Mouse (Mus musculus): ENCODE data around the gene Eya4. TPM values are rescaled to one million over a fixed set of nuclear protein-coding genes. Genes with fewer than 3 reads are reported as not detected.
A peak's percentile ranks its signal among the peaks of the same experiment; 100 is the strongest.

Gene Eya4
- polyA plus RNA-seq, 1 experiment from 2014 or later, result 7.8 TPM

DNA sequence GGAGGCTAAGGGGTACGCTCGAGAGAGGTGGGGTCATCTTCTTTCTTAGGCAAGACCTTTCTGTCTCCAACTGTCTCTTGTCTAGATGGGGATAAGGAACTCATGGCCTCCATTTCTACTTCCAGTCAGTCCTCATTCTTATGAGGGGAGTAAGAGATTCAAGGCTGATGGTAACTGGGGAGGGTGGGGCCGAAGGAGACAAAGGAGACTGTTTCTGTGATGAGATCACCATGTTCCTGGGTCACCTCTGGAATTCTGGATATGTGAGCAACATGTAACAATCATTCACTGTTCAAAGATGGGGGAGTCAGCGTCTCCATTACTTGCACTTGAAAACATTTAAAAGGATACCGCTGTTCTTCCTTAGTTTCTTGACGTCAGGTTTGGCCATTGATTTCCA lies 165.2 kb downstream of the Eya4 start:
- no peak for ATAC-seq (ENCODE audit: insufficient number of reproducible peaks, low FRiP score, low TSS enrichment, low read depth)
- no peak overlapping the region for H3K27ac ChIP-seq (replicated peaks)
- 84% methylated on average over 6 of the region's 6 CpGs for WGBS

DNA sequence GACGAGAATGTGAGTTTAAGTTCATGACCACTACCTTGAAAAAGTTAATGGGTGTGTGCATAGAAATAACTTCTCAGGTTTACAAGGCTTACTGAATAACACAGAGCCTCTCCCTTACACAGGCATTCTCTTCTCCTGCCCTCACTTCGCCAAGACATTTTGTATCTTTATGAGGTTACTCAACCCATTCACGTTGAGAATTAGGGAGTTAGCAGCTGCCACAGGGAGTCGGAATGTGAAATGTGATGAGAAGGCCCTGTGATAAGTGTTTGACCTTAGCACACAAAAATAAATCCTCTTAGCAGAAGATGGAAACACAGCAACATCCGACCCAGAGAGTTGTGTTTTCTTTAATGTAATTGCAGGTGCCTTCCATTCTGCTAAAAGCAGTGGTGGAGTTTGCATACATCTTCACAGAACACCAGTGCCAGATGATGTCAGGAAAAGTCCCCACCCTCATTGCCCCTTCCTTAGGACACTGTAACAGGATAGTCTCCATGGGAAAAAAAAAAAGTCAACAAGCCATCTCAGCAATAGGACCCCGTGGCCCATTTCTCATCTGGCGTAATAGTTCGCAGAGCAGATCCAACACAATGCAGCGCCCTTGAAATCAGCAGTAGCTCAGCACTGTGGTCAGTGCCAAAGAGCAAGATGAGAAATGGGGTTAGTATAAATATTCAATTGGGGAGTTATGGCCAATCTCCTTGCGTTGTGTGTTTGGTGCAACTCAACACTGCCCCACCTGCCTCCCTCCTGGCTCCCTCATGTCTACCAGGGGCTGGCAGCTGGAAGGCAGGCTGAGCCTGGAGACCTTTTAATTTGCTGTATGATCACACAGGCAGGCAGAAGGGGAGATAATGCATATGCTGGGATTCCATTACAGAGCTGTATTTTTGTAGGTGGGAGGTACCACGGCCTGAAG lies 168.8 kb downstream of the Eya4 start:
- WGBS, result 81% methylated on average over 11 of the region's 11 CpGs
- no peak overlapping the region for H3K4me3 ChIP-seq (replicated peaks)
- no peak overlapping the region for H3K27ac ChIP-seq (replicated peaks)
- H3K27me3 ChIP-seq, result no peaks in the 10 kb centered on the region
- no peaks in the 10 kb centered on the region for H3K36me3 ChIP-seq
- H3K4me2 ChIP-seq (replicated peaks), result no peak overlapping the region
- ATAC-seq (ENCODE audit: insufficient number of reproducible peaks, low FRiP score, low TSS enrichment, low read depth), result no peak
- H3K9ac ChIP-seq, result no peak overlapping the region
- H3K4me1 ChIP-seq, result peaks cover 8% of the 10 kb centered on the region
- no peaks in the 10 kb centered on the region for H3K9me3 ChIP-seq (replicated peaks)

More for the DNA sequence above, 165.2 kb downstream of the Eya4 start:
- no peak overlapping the region for H3K9ac ChIP-seq
- no peaks in the 10 kb centered on the region for H3K27me3 ChIP-seq
- no peaks in the 10 kb centered on the region for H3K9me3 ChIP-seq (replicated peaks)
- H3K4me3 ChIP-seq (replicated peaks), result no peak overlapping the region
- no peaks in the 10 kb centered on the region for H3K4me1 ChIP-seq
- H3K4me2 ChIP-seq (replicated peaks), result no peak overlapping the region
- no peaks in the 10 kb centered on the region for H3K36me3 ChIP-seq

DNA sequence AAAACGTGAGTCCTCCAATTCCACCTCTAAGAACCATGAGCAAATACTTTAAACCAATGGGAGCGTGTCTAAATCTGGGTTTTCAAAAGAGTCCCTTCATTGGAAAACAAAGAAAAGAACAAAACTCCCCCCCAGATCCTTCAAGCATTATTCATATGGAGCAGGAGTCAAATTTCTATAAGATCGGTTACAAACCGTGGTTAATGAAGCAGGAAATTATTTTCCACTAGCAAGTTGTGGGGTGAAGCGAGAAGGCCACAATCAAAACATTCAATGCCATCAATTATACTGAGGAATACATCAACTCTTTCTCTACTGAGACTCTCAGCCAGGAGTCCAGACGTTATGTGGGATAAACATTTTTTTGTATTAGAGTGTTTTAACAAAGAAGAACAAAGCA lies 171.3 kb downstream of the Eya4 start:
- no peaks in the 10 kb centered on the region for H3K27me3 ChIP-seq
- no peak overlapping the region for H3K4me2 ChIP-seq (replicated peaks)
- no peak overlapping the region for H3K27ac ChIP-seq (replicated peaks)
- WGBS, result 36% methylated on average over 6 of the region's 6 CpGs
- no peak overlapping the region for H3K4me3 ChIP-seq (replicated peaks)
- H3K9me3 ChIP-seq (replicated peaks), result no peaks in the 10 kb centered on the region
- ATAC-seq (ENCODE audit: insufficient number of reproducible peaks, low FRiP score, low TSS enrichment, low read depth), result no peak
- H3K4me1 ChIP-seq, result peaks cover 16% of the 10 kb centered on the region
- no peak overlapping the region for H3K9ac ChIP-seq
- H3K36me3 ChIP-seq, result no peaks in the 10 kb centered on the region

DNA sequence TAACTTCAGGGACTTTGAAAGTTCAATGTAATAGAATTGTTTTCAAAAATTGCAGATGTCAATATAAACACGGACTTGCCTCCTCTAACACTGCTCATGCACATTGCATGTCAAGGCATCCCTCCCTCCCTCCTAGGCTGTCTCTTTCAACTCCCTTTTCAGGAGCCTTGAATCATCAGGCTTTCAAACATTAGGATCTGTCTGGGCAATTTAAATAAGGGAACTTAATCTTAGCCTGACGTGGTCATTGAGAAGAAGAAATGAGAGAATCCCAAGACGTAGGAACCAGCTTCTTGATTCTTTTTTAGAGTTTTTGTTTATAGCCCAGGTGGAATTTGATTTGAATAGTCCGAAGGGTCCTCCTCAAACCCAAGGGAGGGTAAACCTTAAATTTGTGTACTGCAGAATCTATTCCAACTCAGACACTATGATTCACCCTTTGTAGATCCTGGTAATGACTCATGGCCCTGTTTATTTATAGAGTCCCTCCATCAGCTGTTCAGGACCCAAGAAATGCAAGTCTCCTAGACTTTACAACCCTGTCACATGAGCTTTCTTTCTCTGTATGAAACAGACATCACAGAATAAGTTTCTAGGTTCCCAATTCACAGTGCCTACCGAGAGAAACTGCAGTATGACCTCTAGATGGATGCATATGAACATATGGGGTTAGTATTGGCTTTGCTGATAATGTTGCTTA lies 173.1 kb downstream of the Eya4 start:
- Histone ChIP-seq H3K9me3 (replicated peaks) (no peaks in the 10 kb centered on the region), H3K4me3 (replicated peaks) (no peak overlapping the region), H3K27me3 (no peaks in the 10 kb centered on the region), H3K36me3 (no peaks in the 10 kb centered on the region), H3K4me2 (replicated peaks) (no peak overlapping the region), H3K9ac (no peak overlapping the region), H3K4me1 (peaks cover 16% of the 10 kb centered on the region), H3K27ac (replicated peaks) (peak overlapping the region; percentile 58; the same call in 1 of the 2 replicates)
- ATAC-seq (ENCODE audit: insufficient number of reproducible peaks, low FRiP score, low TSS enrichment, low read depth), result no peak
- WGBS, result 63% methylated on average over 5 of the region's 5 CpGs

DNA sequence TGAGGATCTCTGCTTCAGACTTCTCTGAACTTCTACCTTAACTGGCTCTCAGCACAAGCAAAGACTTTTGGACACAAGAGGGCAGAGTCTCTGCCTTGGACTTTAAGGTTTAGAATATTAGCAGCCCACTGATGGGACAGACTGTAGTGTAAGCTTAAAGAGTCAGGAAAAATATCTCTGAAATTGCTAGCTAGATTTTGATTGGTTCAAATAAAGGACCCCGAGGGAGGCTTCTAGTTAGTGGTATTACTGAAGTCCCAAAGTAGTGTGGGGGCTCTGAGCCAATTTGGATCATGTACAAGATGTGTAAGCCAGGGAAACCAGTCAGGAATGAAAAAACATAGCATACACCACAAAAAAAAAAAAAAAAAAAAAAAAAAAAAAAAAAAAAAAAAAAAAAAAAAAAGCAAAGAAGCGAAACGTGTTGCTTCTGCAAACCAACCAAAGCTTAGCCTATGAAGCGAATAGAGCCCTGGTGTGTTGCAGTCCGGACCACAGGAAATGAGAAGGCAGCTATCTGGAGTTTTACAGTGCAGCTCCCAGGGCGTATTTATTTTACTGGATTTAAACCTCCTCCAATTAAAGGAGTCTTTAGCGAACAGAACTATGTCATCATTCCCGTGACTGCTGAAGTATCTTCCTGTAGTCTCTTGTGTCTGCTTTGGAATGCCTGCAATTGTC lies 173.8 kb downstream of the Eya4 start:
- 41% methylated on average over 8 of the region's 8 CpGs for WGBS
- H3K4me1 ChIP-seq, result peaks cover 16% of the 10 kb centered on the region
- 0 out of 2 replicates have a peak, but pooled peaks have one; percentile 39 for ATAC-seq (ENCODE audit: insufficient number of reproducible peaks, low FRiP score, low TSS enrichment, low read depth)
- no peaks in the 10 kb centered on the region for H3K27me3 ChIP-seq
- H3K9ac ChIP-seq, result no peak overlapping the region
- no peak overlapping the region for H3K4me3 ChIP-seq (replicated peaks)
- no peaks in the 10 kb centered on the region for H3K36me3 ChIP-seq
- peak overlapping the region; percentile 58; the same call in 1 of the 2 replicates for H3K27ac ChIP-seq (replicated peaks)
- H3K4me2 ChIP-seq (replicated peaks), result no peak overlapping the region
- no peaks in the 10 kb centered on the region for H3K9me3 ChIP-seq (replicated peaks)

DNA sequence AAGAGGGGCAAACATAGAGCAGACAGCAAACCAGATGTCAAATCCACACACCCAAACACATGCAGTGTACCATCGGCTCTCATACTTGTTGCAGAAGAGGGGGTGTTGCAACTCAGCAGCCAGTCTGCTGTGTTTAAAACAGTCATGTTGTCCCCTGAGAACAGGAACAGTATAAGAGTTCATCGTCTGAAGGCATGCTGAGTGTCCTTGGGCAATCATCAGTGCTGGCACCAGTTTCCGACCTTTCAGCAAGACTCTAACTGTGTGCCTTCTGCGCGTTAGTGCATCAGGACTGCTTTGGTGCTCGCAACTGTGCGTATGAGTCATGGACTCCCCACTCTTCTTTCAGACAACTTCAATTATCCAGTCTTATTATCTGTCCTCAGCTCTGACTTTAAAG lies 179.0 kb downstream of the Eya4 start:
- H3K27me3 ChIP-seq, result no peaks in the 10 kb centered on the region
- H3K9me3 ChIP-seq (replicated peaks), result no peaks in the 10 kb centered on the region
- H3K4me2 ChIP-seq (replicated peaks), result no peak overlapping the region
- H3K9ac ChIP-seq, result no peak overlapping the region
- H3K36me3 ChIP-seq, result no peaks in the 10 kb centered on the region
- 70% methylated on average over 7 of the region's 7 CpGs for WGBS
- no peak overlapping the region for H3K4me3 ChIP-seq (replicated peaks)
- peaks cover 7% of the 10 kb centered on the region for H3K4me1 ChIP-seq
- no peak for ATAC-seq (ENCODE audit: insufficient number of reproducible peaks, low FRiP score, low TSS enrichment, low read depth)
- no peak overlapping the region for H3K27ac ChIP-seq (replicated peaks)

DNA sequence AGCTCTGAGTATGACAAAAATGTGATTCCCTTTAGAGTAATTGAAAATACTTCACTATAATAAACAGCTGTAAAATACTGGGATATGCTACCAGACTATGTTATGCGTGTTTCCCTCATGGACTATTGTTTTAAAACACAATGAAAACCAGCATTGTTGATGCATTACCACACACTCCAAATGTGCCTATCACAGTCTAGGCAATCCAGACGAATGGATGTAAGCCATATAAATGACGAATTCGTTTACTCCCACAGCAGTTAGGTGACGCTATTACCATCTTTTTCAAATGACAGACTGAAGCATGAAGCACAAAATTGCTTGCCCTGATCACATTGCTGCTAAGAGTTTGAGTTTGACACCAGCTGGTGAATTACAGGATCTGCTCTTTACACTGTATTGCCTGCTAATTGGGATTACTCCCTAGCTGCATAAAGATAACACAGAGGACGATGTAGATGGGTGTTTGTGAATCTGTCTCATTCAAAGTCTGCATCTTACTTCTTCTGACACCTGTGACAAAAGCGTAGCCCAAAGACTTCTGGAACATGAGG lies 185.4 kb downstream of the Eya4 start:
- Histone ChIP-seq H3K36me3 (no peaks in the 10 kb centered on the region), H3K27me3 (no peaks in the 10 kb centered on the region), H3K4me1 (no peaks in the 10 kb centered on the region), H3K4me3 (replicated peaks) (no peak overlapping the region), H3K9me3 (replicated peaks) (no peaks in the 10 kb centered on the region), H3K9ac (no peak overlapping the region), H3K4me2 (replicated peaks) (no peak overlapping the region), H3K27ac (replicated peaks) (no peak overlapping the region)
- WGBS, result 70% methylated on average over 7 of the region's 7 CpGs
- ATAC-seq (ENCODE audit: insufficient number of reproducible peaks, low FRiP score, low TSS enrichment, low read depth), result no peak

DNA sequence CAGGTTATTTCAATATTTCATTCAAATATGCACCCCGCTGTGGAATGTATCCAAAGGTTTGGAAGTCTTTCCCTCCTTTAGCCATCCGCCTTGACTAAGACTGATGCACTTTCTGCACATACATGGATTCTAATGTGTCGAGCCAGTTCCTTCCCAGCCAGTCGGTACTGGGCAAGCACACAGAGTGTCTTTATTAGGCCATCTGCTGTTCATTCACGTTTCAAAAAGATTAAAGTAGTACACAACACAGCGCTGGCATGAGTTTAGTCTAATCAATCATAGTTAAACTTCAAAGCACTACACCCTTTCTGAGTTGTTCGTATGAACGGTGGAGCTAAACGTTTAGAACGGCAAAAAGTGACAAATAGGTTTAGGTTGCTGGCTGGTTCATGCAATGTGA lies 190.7 kb downstream of the Eya4 start:
- no peak overlapping the region for H3K9ac ChIP-seq
- H3K4me1 ChIP-seq, result no peaks in the 10 kb centered on the region
- no peaks in the 10 kb centered on the region for H3K27me3 ChIP-seq
- no peak overlapping the region for H3K27ac ChIP-seq (replicated peaks)
- no peaks in the 10 kb centered on the region; the same call in 1 of the 2 replicates for H3K36me3 ChIP-seq
- no peaks in the 10 kb centered on the region for H3K9me3 ChIP-seq (replicated peaks)
- 28% methylated on average over 10 of the region's 10 CpGs for WGBS
- H3K4me3 ChIP-seq (replicated peaks), result no peak overlapping the region
- no peak for ATAC-seq (ENCODE audit: insufficient number of reproducible peaks, low FRiP score, low TSS enrichment, low read depth)
- no peak overlapping the region for H3K4me2 ChIP-seq (replicated peaks)

DNA sequence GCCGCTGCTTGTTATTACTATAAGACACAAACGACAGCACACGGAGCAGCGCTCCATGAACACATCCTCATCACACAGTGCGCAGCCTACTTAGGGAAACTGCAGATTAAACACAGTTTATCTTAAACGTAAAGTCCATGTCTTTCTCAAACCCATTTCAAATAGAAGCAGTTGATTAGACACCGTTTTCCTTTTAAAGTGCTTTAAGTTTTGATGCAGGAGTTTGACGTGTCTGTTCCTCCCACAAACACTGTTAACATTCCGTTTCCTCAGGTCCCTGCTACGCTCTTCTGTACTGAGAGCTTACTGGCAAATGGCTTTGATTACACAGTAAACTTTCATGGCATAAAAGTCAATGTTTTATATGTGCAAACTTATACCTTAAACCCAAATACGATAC lies 191.4 kb downstream of the Eya4 start:
- ATAC-seq (ENCODE audit: insufficient number of reproducible peaks, low FRiP score, low TSS enrichment, low read depth), result no peak
- Histone ChIP-seq H3K27ac (replicated peaks) (no peak overlapping the region), H3K27me3 (no peaks in the 10 kb centered on the region), H3K36me3 (no peaks in the 10 kb centered on the region; the same call in 1 of the 2 replicates), H3K4me3 (replicated peaks) (no peak overlapping the region), H3K9me3 (replicated peaks) (no peaks in the 10 kb centered on the region), H3K4me2 (replicated peaks) (no peak overlapping the region), H3K4me1 (no peaks in the 10 kb centered on the region), H3K9ac (no peak overlapping the region)
- 45% methylated on average over 11 of the region's 11 CpGs for WGBS

DNA sequence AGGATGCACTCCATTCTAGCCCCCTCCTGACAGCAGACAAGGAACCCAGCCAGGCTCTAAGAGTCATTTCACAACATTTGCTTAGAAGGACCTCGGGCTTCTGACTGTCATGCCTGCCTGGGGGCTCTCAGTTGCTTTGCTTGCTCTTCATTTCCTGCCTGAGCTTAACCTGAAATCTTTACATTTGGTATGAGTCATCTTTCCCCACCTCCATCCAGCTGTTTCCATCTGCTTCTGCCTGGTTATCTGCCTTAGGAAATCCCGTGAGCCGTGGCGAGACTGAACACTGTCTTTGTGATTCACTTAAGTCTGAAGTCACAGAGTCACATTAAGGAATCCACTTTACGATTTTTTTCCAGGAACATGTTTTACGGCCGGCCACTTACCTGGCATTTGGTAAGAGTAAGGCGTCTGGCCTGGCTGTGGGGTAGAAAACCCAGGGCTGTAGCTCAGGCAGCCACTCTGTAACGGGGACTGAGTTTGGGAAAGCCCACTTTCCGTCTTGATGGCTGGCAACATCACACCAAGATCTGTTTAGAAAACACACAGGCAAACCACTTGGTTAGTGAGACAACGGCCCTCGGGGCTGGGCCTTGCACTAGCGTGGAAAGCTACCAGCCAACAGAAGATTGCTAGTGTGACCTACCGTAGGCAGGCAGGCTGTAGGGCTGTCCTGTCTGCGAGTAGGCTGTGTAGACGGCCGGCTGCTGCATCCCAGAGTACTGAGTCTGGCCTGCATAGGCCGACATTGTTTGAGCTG lies 193.5 kb downstream of the Eya4 start:
- no peak overlapping the region for H3K9ac ChIP-seq
- H3K27me3 ChIP-seq, result no peaks in the 10 kb centered on the region
- 55% methylated on average over 18 of the region's 18 CpGs for WGBS
- no peaks in the 10 kb centered on the region; the same call in 1 of the 2 replicates for H3K36me3 ChIP-seq
- no peak overlapping the region for H3K4me2 ChIP-seq (replicated peaks)
- H3K4me3 ChIP-seq (replicated peaks), result no peak overlapping the region
- H3K9me3 ChIP-seq (replicated peaks), result no peaks in the 10 kb centered on the region
- ATAC-seq (ENCODE audit: insufficient number of reproducible peaks, low FRiP score, low TSS enrichment, low read depth), result no peak; the same call in 1 of the 2 replicates
- H3K4me1 ChIP-seq, result no peaks in the 10 kb centered on the region
- H3K27ac ChIP-seq (replicated peaks), result no peak overlapping the region
